Mouse (Mus musculus): ENCODE measurements around the gene Cdsn. TPM values are rescaled to one million over a fixed set of nuclear protein-coding genes. Genes with fewer than 3 reads are reported as not detected.
"Not testable (repeated sequence)": the region's sequence is repeated elsewhere in the genome, so short reads cannot be mapped to it uniquely, and the experiment has no call there.

The Cdsn gene
- total and polyA plus RNA-seq, 3 experiments: 0.27 to 1.1 (median 0.29) TPM

GRCm38 (mm10) chr17:35506881-35507280 lies 45.0 kb upstream of the Cdsn start:
- H3K36me3 ChIP-seq (ENCODE audit: control insufficient read depth, insufficient read depth, low read length): no peaks in the 10 kb centered on the region
- TF ChIP-seq CTCF (IDR thresholded peaks at IDR 0.05) (no peak), POLR2A (IDR thresholded peaks at IDR 0.05; ENCODE audit: insufficient read depth, low read depth, low read length) (no peak), EP300 (IDR thresholded peaks at IDR 0.05; ENCODE audit: insufficient read depth, low read depth, low read length) (no peak)
- 39% methylated on average over 10 of the region's 10 CpGs for WGBS
- intact Hi-C loops (cut with DNase I): no loop called here
- no peaks in the 10 kb centered on the region for H3K27me3 ChIP-seq (ENCODE audit: control insufficient read depth, insufficient read depth, low read length)
- no peak overlapping the region for H3K9ac ChIP-seq (ENCODE audit: low read depth, low read length)
- H3K4me3 ChIP-seq: no peak overlapping the region
- H3K27ac ChIP-seq: no peak overlapping the region
- H3K79me2 ChIP-seq (replicated peaks; ENCODE audit: control insufficient read depth, insufficient read depth, low read length): no peaks in the 10 kb centered on the region
- DNase-seq: no peak
- H3K4me1 ChIP-seq (ENCODE audit: control insufficient read depth, insufficient read depth, low read length): no peaks in the 10 kb centered on the region

GRCm38 (mm10) chr17:35507556-35508260 lies 44.2 kb upstream of the Cdsn start:
- Histone ChIP-seq H3K79me2 (replicated peaks; ENCODE audit: control insufficient read depth, insufficient read depth, low read length) (no peaks in the 10 kb centered on the region), H3K4me1 (ENCODE audit: control insufficient read depth, insufficient read depth, low read length) (no peaks in the 10 kb centered on the region), H3K9ac (ENCODE audit: low read depth, low read length) (no peak overlapping the region), H3K27ac (no peak overlapping the region), H3K4me3 (no peak overlapping the region), H3K27me3 (ENCODE audit: control insufficient read depth, insufficient read depth, low read length) (no peaks in the 10 kb centered on the region), H3K36me3 (ENCODE audit: control insufficient read depth, insufficient read depth, low read length) (no peaks in the 10 kb centered on the region)
- no peak for TF ChIP-seq EP300 (IDR thresholded peaks at IDR 0.05; ENCODE audit: insufficient read depth, low read depth, low read length)
- no peak for TF ChIP-seq CTCF (IDR thresholded peaks at IDR 0.05)
- TF ChIP-seq POLR2A (IDR thresholded peaks at IDR 0.05; ENCODE audit: insufficient read depth, low read depth, low read length): no peak
- 40% methylated on average over 13 of the region's 13 CpGs for WGBS
- DNase-seq: no peak
- intact Hi-C loops (cut with DNase I): no loop called here

DNA sequence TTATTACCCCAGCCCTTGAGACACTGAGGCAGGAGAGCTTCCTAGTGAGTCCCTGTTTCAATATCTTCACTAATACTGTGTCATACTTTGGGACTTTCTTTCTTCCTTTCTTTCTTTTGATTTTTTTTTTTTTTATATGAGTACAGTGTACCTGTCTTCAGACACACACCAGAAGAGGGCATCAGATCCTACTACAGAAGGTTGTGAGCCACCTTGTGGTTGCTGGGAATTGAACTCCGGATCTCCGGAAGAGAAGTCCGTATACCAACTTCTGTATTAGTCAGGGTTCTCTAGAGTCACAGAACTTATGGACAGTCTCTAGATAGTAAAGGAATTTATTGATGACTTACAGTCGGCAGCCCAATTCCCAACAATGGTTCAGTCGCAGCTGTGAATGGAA lies 43.6 kb upstream of the Cdsn start:
- H3K36me3 ChIP-seq (ENCODE audit: control insufficient read depth, insufficient read depth, low read length); H3K79me2 ChIP-seq (replicated peaks; ENCODE audit: control insufficient read depth, insufficient read depth, low read length); H3K9ac ChIP-seq (ENCODE audit: low read depth, low read length); intact Hi-C loops (cut with DNase I); DNase-seq; H3K4me1 ChIP-seq (ENCODE audit: control insufficient read depth, insufficient read depth, low read length); H3K27me3 ChIP-seq (ENCODE audit: control insufficient read depth, insufficient read depth, low read length); H3K4me3 ChIP-seq; H3K27ac ChIP-seq: not testable (repeated sequence)
- WGBS: 66% methylated on average over 5 of the region's 5 CpGs

- peak in 1 of 2 experiments; percentile 20 for DNase-seq
- intact Hi-C loops (cut with DNase I): no loop called here
- Histone ChIP-seq H3K27me3 (ENCODE audit: control insufficient read depth, insufficient read depth, low read length) (no peaks in the 10 kb centered on the region), H3K27ac (no peak overlapping the region), H3K4me3 (no peak overlapping the region), H3K9ac (ENCODE audit: low read depth, low read length) (no peak overlapping the region), H3K79me2 (replicated peaks; ENCODE audit: control insufficient read depth, insufficient read depth, low read length) (no peaks in the 10 kb centered on the region), H3K4me1 (ENCODE audit: control insufficient read depth, insufficient read depth, low read length) (no peaks in the 10 kb centered on the region), H3K36me3 (ENCODE audit: control insufficient read depth, insufficient read depth, low read length) (no peaks in the 10 kb centered on the region)
- TF ChIP-seq CTCF (IDR thresholded peaks at IDR 0.05) (peak; percentile 56), POLR2A (IDR thresholded peaks at IDR 0.05; ENCODE audit: insufficient read depth, low read depth, low read length) (no peak)
- 19% methylated on average over 8 of the region's 8 CpGs for WGBS
Measured at GRCm38 (mm10) chr17:35509284-35509683, 42.6 kb upstream of the Cdsn start.

DNA sequence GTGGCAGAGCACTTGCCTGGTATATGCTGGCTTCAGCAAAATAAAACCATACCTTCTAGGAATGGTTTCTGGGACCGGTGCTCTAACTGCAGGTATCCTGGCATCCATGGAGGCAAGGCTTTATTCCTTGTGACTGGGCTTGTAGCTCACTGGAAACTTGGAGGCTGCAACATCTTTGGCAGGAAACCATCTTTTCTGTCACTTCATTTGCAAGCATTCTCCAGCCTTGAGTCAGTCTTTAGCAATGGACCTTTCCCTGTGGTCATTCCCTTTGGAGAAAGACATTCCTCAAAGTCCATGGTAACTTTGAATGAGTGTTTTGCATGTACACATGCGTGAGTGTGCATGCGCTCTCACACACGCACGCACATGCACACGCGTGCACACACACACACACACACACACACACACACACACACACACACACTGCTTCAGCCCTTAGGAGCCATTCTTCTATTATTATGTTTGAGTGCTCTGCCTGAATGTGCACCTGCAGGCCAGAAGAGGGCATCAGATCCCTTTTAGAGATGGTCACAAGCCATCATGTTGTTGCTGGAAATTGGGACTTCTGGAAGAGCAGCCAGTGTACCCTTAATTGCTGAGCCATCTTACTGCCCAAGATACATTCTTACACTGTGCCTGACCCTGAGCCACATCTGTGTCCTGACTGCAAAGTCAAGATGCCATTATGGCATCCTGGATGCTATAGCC lies 38.9 kb upstream of the Cdsn start:
- no peak overlapping the region for H3K9ac ChIP-seq (ENCODE audit: low read depth, low read length)
- no peaks in the 10 kb centered on the region for H3K79me2 ChIP-seq (replicated peaks; ENCODE audit: control insufficient read depth, insufficient read depth, low read length)
- no peak for DNase-seq
- peak; percentile 46 for TF ChIP-seq CTCF (IDR thresholded peaks at IDR 0.05)
- no peak for TF ChIP-seq POLR2A (IDR thresholded peaks at IDR 0.05; ENCODE audit: insufficient read depth, low read depth, low read length)
- intact Hi-C loops (cut with DNase I): no loop called here
- WGBS: 85% methylated on average over 7 of the region's 7 CpGs
- 0 out of 2 replicates have a peak, but pooled peaks cover 1% of the 10 kb centered on the region for H3K4me1 ChIP-seq (ENCODE audit: control insufficient read depth, insufficient read depth, low read length)
- H3K27me3 ChIP-seq (ENCODE audit: control insufficient read depth, insufficient read depth, low read length): no peaks in the 10 kb centered on the region
- no peak overlapping the region for H3K4me3 ChIP-seq
- no peaks in the 10 kb centered on the region for H3K36me3 ChIP-seq (ENCODE audit: control insufficient read depth, insufficient read depth, low read length)
- no peak overlapping the region for H3K27ac ChIP-seq

DNA sequence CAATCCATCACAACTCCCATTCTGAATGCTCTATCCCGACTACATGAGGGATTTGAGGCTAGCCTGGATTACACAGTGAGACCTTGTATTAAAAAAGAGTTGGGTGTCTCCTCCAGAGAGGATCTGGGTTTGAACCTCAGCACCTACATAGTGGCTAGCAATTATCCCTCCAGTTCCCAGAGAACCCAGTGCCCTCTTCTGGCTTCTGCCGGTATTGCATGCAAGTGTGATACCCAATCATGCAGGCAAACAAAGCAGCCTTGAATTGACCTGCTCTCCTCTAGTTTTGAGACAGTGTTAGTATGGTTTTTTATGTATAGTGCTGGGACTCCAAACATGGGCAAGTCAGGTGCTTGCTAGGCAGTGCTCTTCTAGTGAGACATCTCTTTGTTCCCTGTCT lies 38.0 kb upstream of the Cdsn start:
- Histone ChIP-seq H3K27me3 (ENCODE audit: control insufficient read depth, insufficient read depth, low read length) (no peaks in the 10 kb centered on the region), H3K9ac (ENCODE audit: low read depth, low read length) (no peak overlapping the region), H3K4me1 (ENCODE audit: control insufficient read depth, insufficient read depth, low read length) (0 out of 2 replicates have a peak, but pooled peaks cover 1% of the 10 kb centered on the region), H3K36me3 (ENCODE audit: control insufficient read depth, insufficient read depth, low read length) (no peaks in the 10 kb centered on the region), H3K79me2 (replicated peaks; ENCODE audit: control insufficient read depth, insufficient read depth, low read length) (no peaks in the 10 kb centered on the region), H3K27ac (no peak overlapping the region), H3K4me3 (no peak overlapping the region)
- intact Hi-C loops (cut with DNase I): loop anchor here (2.0 kb wide), 1 partner anchor 29 kb away; no protein-coding TSS in a partner anchor
- TF ChIP-seq POLR2A (IDR thresholded peaks at IDR 0.05; ENCODE audit: insufficient read depth, low read depth, low read length): no peak
- TF ChIP-seq CTCF (IDR thresholded peaks at IDR 0.05): peak; percentile 91
- peak; percentile 54 to 87 for DNase-seq
- 14% methylated on average over 2 of the region's 2 CpGs for WGBS

All from heart, adult 2 months (tissue).